Mouse (Mus musculus): ENCODE measurements at regions not wholly inside any gene's neighbourhood (a gene's known extent, or its start where the extent isn't known, plus 50 kb on each side); places are given as distances from the start of the nearest gene placed in this dataset.

DNA sequence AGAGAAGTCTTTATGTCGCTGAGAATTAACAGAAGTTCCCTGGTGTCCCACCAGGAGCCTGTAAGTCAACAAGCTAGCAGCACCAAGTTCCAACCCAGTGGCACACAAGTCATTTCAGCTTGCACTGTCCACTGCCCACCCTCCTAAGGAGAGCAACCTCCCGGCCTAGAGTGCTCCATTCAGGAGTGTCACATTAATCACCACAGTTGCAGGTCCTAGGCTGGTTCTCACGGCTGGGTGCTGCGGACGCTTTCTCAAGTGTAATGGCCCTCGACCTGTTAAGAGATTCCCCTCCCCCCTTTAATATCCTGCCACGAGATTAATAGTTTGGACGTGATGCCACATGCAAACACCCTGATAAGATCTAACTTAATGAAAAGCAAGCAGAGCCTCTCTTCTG lies 288.2 kb upstream of the Usp25 start:
- Histone ChIP-seq H3K4me2 (no peak overlapping the region), H3K36me3 (ENCODE audit: insufficient read depth) (no peaks in the 10 kb centered on the region), H3K4me1 (ENCODE audit: insufficient read depth) (no peaks in the 10 kb centered on the region), H3K27ac (ENCODE audit: low read depth) (no peak overlapping the region), H3K9ac (no peak overlapping the region), H3K27me3 (ENCODE audit: insufficient read depth, low read length) (no peaks in the 10 kb centered on the region), H3K4me3 (ENCODE audit: low read depth, low read length) (no peak overlapping the region), H3K9me3 (ENCODE audit: low read depth, low read length) (no peaks in the 10 kb centered on the region)
- DNase-seq (no peak), ATAC-seq (ENCODE audit: insufficient read depth) (no peak; the same call in 1 of the 2 replicates)
- no peak for TF ChIP-seq CTCF (IDR thresholded peaks at IDR 0.05; ENCODE audit: low read depth)
- 25% methylated on average over 8 of the region's 8 CpGs for WGBS

DNA sequence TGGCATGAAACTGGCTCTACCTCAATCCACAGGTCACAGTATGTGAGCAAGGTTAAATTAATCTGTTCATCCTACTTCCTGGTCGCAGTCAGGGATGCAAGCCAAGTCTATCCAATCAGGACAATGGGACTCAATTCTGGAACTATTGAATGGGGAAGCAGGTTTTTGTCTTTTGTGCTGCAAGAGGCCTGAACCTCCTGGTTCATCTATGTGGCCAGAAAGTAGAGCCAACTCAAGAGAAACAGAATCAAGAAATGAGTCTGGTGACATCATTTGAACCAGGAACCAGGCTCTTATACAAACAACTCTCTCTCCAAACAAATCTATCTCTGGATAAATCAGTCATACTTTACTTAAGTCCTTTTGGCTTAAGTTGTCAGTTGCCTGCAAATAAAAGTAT lies 294.7 kb upstream of the Usp25 start:
- Histone ChIP-seq H3K4me3 (ENCODE audit: low read depth, low read length) (no peak overlapping the region), H3K36me3 (ENCODE audit: insufficient read depth) (no peaks in the 10 kb centered on the region), H3K4me1 (ENCODE audit: insufficient read depth) (no peaks in the 10 kb centered on the region), H3K9ac (no peak overlapping the region), H3K9me3 (ENCODE audit: low read depth, low read length) (no peaks in the 10 kb centered on the region), H3K27me3 (ENCODE audit: insufficient read depth, low read length) (no peaks in the 10 kb centered on the region), H3K4me2 (no peak overlapping the region), H3K27ac (ENCODE audit: low read depth) (no peak overlapping the region)
- DNase-seq (no peak), ATAC-seq (ENCODE audit: insufficient read depth) (no peak)
- no peak for TF ChIP-seq CTCF (IDR thresholded peaks at IDR 0.05; ENCODE audit: low read depth)
- WGBS, result 84% methylated on average over 1 of the region's 1 CpGs

DNA sequence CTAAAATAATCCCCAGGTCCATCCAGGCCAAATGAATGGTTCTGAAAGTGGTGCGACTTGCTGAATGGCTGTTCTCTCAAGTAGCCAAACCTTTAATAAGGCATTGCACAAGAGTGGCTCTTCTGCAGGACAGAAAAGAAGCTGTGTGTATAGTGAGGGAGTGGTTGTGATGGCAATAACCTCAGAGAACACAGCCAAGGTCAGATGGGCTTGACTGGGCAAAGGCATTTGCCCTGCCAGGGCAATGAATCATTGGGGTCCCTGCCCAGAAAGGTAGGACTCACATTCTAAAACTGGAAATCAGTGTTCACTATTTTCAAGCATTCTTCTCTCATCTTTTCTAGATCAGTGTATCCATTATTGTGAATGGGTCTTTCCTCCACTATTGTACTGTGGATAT lies 295.4 kb upstream of the Usp25 start:
- DNase-seq (no peak), ATAC-seq (ENCODE audit: insufficient read depth) (no peak)
- no peaks in the 10 kb centered on the region for H3K27me3 ChIP-seq (ENCODE audit: insufficient read depth, low read length)
- H3K4me2 ChIP-seq, result no peak overlapping the region
- H3K9ac ChIP-seq, result no peak overlapping the region
- H3K4me3 ChIP-seq (ENCODE audit: low read depth, low read length), result no peak overlapping the region
- no peak for TF ChIP-seq CTCF (IDR thresholded peaks at IDR 0.05; ENCODE audit: low read depth)
- no peaks in the 10 kb centered on the region for H3K36me3 ChIP-seq (ENCODE audit: insufficient read depth)
- 95% methylated on average over 1 of the region's 1 CpGs for WGBS
- no peaks in the 10 kb centered on the region for H3K4me1 ChIP-seq (ENCODE audit: insufficient read depth)
- H3K27ac ChIP-seq (ENCODE audit: low read depth), result no peak overlapping the region
- no peaks in the 10 kb centered on the region for H3K9me3 ChIP-seq (ENCODE audit: low read depth, low read length)

DNA sequence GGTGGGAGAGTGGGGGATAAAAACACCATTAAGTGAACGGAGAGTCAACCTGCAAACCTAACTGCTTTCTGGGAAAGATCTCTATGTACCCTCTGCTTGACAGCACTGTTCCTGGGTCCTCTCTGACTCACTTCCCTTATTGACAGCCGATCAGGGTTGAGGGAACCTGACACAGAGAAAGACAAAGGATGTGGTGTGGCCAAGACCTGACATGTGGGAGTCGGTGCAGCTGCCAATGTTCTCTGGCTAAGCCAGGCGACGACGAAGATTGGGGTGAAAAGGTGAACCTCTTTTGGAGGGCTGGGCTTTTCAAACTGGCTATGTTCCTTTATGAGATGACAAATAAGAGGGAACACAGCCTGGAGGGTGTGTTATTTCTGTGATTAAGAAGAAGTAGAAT lies 318.6 kb upstream of the Usp25 start:
- no peaks in the 10 kb centered on the region for H3K27me3 ChIP-seq (ENCODE audit: insufficient read depth, low read length)
- H3K9me3 ChIP-seq (ENCODE audit: low read depth, low read length), result no peaks in the 10 kb centered on the region
- H3K4me1 ChIP-seq (ENCODE audit: insufficient read depth), result no peaks in the 10 kb centered on the region
- H3K27ac ChIP-seq (ENCODE audit: low read depth), result no peak overlapping the region
- H3K4me3 ChIP-seq (ENCODE audit: low read depth, low read length), result no peak overlapping the region
- H3K4me2 ChIP-seq, result no peak overlapping the region
- no peak for TF ChIP-seq CTCF (IDR thresholded peaks at IDR 0.05; ENCODE audit: low read depth)
- H3K36me3 ChIP-seq (ENCODE audit: insufficient read depth), result no peaks in the 10 kb centered on the region
- DNase-seq (peak; percentile 26), ATAC-seq (ENCODE audit: insufficient read depth) (no peak)
- WGBS, result 18% methylated on average over 6 of the region's 6 CpGs
- no peak overlapping the region for H3K9ac ChIP-seq

DNA sequence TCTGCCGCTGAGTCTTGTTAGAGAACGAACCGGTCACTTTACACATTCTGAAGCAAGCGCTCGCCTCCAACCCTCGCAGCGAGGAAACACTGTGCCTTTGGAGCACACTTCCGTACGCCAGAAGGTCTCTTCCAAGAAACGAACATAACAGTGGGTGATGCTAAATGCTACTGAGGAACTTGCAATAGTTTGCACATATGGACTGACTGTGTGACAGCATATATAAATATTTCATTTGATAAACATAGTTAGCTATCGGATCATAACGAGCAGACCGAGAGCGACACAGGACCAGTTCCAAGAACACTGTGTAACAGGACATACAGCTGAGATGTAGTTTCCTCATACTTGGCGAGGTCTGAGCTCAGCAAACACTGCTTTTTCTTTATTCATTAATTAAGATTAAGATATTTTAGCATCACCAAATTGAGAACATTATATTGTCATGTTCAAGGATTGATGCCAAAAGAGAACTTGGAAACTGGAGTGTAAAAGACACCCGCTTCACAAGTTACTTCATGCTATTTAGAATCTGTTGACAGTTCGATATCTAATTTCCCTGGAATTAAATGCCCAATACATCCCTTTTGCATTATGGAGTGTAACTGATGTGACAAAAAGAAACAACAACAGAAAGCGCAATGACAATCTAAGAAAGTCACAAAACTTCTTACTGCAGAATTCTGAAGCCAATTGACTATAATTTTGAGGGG lies 314.3 kb upstream of the Nrip1 start:
- TF ChIP-seq CTCF (IDR thresholded peaks at IDR 0.05; ENCODE audit: low read depth), result no peak
- no peaks in the 10 kb centered on the region for H3K27me3 ChIP-seq (ENCODE audit: insufficient read depth, low read length)
- DNase-seq (peak; percentile 7), ATAC-seq (ENCODE audit: insufficient read depth) (no peak)
- no peak overlapping the region for H3K9ac ChIP-seq
- 84% methylated on average over 18 of the region's 18 CpGs for WGBS
- H3K27ac ChIP-seq (ENCODE audit: low read depth), result no peak overlapping the region
- H3K9me3 ChIP-seq (ENCODE audit: low read depth, low read length), result no peaks in the 10 kb centered on the region
- H3K4me2 ChIP-seq, result no peak overlapping the region
- H3K4me1 ChIP-seq (ENCODE audit: insufficient read depth), result no peaks in the 10 kb centered on the region
- no peak overlapping the region for H3K4me3 ChIP-seq (ENCODE audit: low read depth, low read length)
- no peaks in the 10 kb centered on the region for H3K36me3 ChIP-seq (ENCODE audit: insufficient read depth)

DNA sequence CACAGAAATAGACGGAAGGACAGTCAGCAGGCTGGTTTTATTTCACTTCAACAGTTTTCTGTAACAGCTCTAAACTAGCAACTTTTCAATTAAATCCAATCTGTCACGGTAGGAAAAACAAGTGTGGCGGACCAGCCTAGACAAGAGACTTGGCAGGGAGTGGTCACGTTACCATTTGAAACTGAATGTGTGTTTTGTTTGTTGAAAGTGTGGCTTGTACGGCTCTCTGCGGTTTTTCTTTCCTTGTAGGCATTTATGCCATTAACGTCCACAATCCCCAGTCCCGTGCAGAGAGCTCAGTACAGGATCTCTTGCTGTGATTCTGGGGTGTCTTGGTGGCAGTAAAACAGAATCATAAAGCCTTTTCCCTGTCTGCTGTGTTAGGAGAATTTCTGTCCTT lies 311.9 kb upstream of the Nrip1 start:
- ATAC-seq (ENCODE audit: insufficient read depth) (no peak), DNase-seq (peak; percentile 6)
- H3K36me3 ChIP-seq (ENCODE audit: insufficient read depth), result no peaks in the 10 kb centered on the region
- no peak for TF ChIP-seq CTCF (IDR thresholded peaks at IDR 0.05; ENCODE audit: low read depth)
- no peak overlapping the region for H3K27ac ChIP-seq (ENCODE audit: low read depth)
- H3K4me2 ChIP-seq, result no peak overlapping the region
- H3K9me3 ChIP-seq (ENCODE audit: low read depth, low read length), result no peaks in the 10 kb centered on the region
- no peaks in the 10 kb centered on the region for H3K4me1 ChIP-seq (ENCODE audit: insufficient read depth)
- H3K9ac ChIP-seq, result no peak overlapping the region
- 58% methylated on average over 8 of the region's 8 CpGs for WGBS
- H3K27me3 ChIP-seq (ENCODE audit: insufficient read depth, low read length), result no peaks in the 10 kb centered on the region
- H3K4me3 ChIP-seq (ENCODE audit: low read depth, low read length), result no peak overlapping the region

DNA sequence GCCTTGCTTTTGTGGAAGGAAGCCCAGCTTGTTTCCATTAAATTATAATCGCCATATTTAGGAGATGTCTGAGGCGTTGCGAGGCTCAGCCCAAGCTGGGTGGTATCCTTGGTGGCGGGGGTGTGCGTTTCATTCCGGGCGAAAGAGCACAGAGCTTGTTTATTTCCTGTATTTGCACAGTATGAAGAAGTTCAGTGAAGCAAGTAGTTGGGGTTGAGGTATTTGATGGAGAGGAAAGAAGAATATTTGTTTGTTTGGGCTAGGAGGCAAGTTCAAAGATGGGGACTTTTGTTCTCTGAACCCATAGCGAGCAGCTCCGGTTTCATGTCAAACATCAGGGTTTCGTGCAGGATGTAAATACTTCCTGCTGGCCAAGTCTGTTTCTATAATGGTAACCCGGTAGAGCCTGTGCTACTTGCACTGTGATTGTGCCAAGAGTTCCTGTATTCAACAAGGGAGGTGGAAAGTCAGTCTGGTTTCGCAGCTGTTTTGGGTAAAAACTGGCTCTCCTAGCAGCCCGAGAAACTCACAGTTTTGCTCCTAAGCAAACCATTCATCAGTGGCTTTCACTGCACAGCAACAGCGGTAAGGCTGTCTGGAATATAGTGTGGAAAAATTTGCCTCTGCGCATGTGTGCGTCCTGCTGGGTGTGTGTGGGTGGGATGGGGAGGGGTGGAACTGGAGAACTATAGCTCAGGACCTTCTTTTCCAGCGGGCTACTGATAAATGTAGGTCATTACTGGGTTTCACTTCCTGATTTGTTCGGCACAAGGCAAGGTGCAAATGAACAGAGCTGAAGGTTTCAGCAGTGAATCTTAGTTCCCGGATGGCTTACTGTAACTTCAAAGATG lies 306.7 kb upstream of the Nrip1 start:
- 12% methylated on average over 19 of the region's 19 CpGs for WGBS
- DNase-seq (peak; percentile 76), ATAC-seq (ENCODE audit: insufficient read depth) (peak; percentile 94)
- Histone ChIP-seq H3K4me3 (ENCODE audit: low read depth, low read length) (peak overlapping the region; percentile 32), H3K9ac (peak overlapping the region; percentile 27; the same call in 1 of the 2 replicates), H3K9me3 (ENCODE audit: low read depth, low read length) (no peaks in the 10 kb centered on the region), H3K4me2 (peak overlapping the region; percentile 65), H3K27ac (ENCODE audit: low read depth) (peak overlapping the region; percentile 81), H3K36me3 (ENCODE audit: insufficient read depth) (no peaks in the 10 kb centered on the region), H3K27me3 (ENCODE audit: insufficient read depth, low read length) (no peaks in the 10 kb centered on the region), H3K4me1 (ENCODE audit: insufficient read depth) (peaks cover 7% of the 10 kb centered on the region; the same call in 1 of the 2 replicates)
- TF ChIP-seq CTCF (IDR thresholded peaks at IDR 0.05; ENCODE audit: low read depth), result no peak

All from lung, embryonic 14.5 days (tissue).